Mouse (Mus musculus): ENCODE measurements around the gene Akap7. TPM values are rescaled to one million over a fixed set of nuclear protein-coding genes. Genes with fewer than 3 reads are reported as not detected.
"Not testable (repeated sequence)": the region's sequence is repeated elsewhere in the genome, so short reads cannot be mapped to it uniquely, and the experiment has no call there.

Akap7 gene
- polyA plus RNA-seq, 1 experiment from 2014 or later: 22.2 TPM

- Histone ChIP-seq H3K4me1 (ENCODE audit: control insufficient read depth, insufficient read depth, low read length) (no peaks in the 10 kb centered on the region), H3K9ac (ENCODE audit: low read length) (no peak overlapping the region), H3K4me2 (ENCODE audit: low read depth, severe bottlenecking) (no peak overlapping the region), H3K4me3 (ENCODE audit: low read depth, low read length) (no peak overlapping the region), H3K36me3 (ENCODE audit: control insufficient read depth, insufficient read depth, low read length) (no peaks in the 10 kb centered on the region), H3K27me3 (ENCODE audit: control insufficient read depth, insufficient read depth, low read length) (no peaks in the 10 kb centered on the region), H3K27ac (replicated peaks; ENCODE audit: low read depth, low read length) (no peak overlapping the region), H3K9me3 (ENCODE audit: control insufficient read depth, low read length) (no peaks in the 10 kb centered on the region)
- no peak for DNase-seq (ENCODE audit: low spot score)
- WGBS: 96% methylated on average over 4 of the region's 4 CpGs
- ATAC-seq (ENCODE audit: insufficient number of reproducible peaks, low FRiP score, low TSS enrichment, low read depth): no peak
Observed at GRCm38 (mm10) chr10:25191166-25191565, 116.5 kb downstream of the Akap7 start.

- H3K27ac ChIP-seq (replicated peaks; ENCODE audit: low read depth, low read length); H3K27me3 ChIP-seq (ENCODE audit: control insufficient read depth, insufficient read depth, low read length); H3K4me2 ChIP-seq (ENCODE audit: low read depth, severe bottlenecking); ATAC-seq (ENCODE audit: insufficient number of reproducible peaks, low FRiP score, low TSS enrichment, low read depth); H3K36me3 ChIP-seq (ENCODE audit: control insufficient read depth, insufficient read depth, low read length); H3K4me1 ChIP-seq (ENCODE audit: control insufficient read depth, insufficient read depth, low read length); H3K9ac ChIP-seq (ENCODE audit: low read length); H3K4me3 ChIP-seq (ENCODE audit: low read depth, low read length); DNase-seq (ENCODE audit: low spot score); H3K9me3 ChIP-seq (ENCODE audit: control insufficient read depth, low read length): not testable (repeated sequence)
- WGBS: 43% methylated on average over 9 of the region's 9 CpGs
Observed at GRCm38 (mm10) chr10:25186240-25186639, 121.4 kb downstream of the Akap7 start.

GRCm38 (mm10) chr10:25185691-25186090 is 122.0 kb downstream of the Akap7 start:
- Histone ChIP-seq H3K27me3 (ENCODE audit: control insufficient read depth, insufficient read depth, low read length) (no peaks in the 10 kb centered on the region), H3K27ac (replicated peaks; ENCODE audit: low read depth, low read length) (no peak overlapping the region), H3K4me1 (ENCODE audit: control insufficient read depth, insufficient read depth, low read length) (no peaks in the 10 kb centered on the region), H3K4me2 (ENCODE audit: low read depth, severe bottlenecking) (no peak overlapping the region), H3K36me3 (ENCODE audit: control insufficient read depth, insufficient read depth, low read length) (no peaks in the 10 kb centered on the region), H3K9me3 (ENCODE audit: control insufficient read depth, low read length) (no peaks in the 10 kb centered on the region), H3K9ac (ENCODE audit: low read length) (no peak overlapping the region), H3K4me3 (ENCODE audit: low read depth, low read length) (no peak overlapping the region)
- ATAC-seq (ENCODE audit: insufficient number of reproducible peaks, low FRiP score, low TSS enrichment, low read depth) (no peak), DNase-seq (ENCODE audit: low spot score) (no peak)
- WGBS: 98% methylated on average over 4 of the region's 4 CpGs

- Histone ChIP-seq H3K36me3 (ENCODE audit: control insufficient read depth, insufficient read depth, low read length) (no peaks in the 10 kb centered on the region), H3K9ac (ENCODE audit: low read length) (no peak overlapping the region), H3K4me2 (ENCODE audit: low read depth, severe bottlenecking) (no peak overlapping the region), H3K27me3 (ENCODE audit: control insufficient read depth, insufficient read depth, low read length) (no peaks in the 10 kb centered on the region), H3K27ac (replicated peaks; ENCODE audit: low read depth, low read length) (no peak overlapping the region), H3K4me3 (ENCODE audit: low read depth, low read length) (no peak overlapping the region), H3K4me1 (ENCODE audit: control insufficient read depth, insufficient read depth, low read length) (no peaks in the 10 kb centered on the region), H3K9me3 (ENCODE audit: control insufficient read depth, low read length) (no peaks in the 10 kb centered on the region)
- ATAC-seq (ENCODE audit: insufficient number of reproducible peaks, low FRiP score, low TSS enrichment, low read depth) (no peak), DNase-seq (ENCODE audit: low spot score) (no peak)
- 87% methylated on average over 10 of the region's 10 CpGs for WGBS
Observed at GRCm38 (mm10) chr10:25184819-25185603, 122.7 kb downstream of the Akap7 start.

GRCm38 (mm10) chr10:25183271-25183670 is 124.4 kb downstream of the Akap7 start:
- DNase-seq (ENCODE audit: low spot score): no peak
- Histone ChIP-seq H3K27me3 (ENCODE audit: control insufficient read depth, insufficient read depth, low read length) (no peaks in the 10 kb centered on the region), H3K4me2 (ENCODE audit: low read depth, severe bottlenecking) (no peak overlapping the region), H3K4me3 (ENCODE audit: low read depth, low read length) (no peak overlapping the region), H3K9ac (ENCODE audit: low read length) (no peak overlapping the region), H3K9me3 (ENCODE audit: control insufficient read depth, low read length) (no peaks in the 10 kb centered on the region), H3K27ac (replicated peaks; ENCODE audit: low read depth, low read length) (no peak overlapping the region), H3K36me3 (ENCODE audit: control insufficient read depth, insufficient read depth, low read length) (no peaks in the 10 kb centered on the region), H3K4me1 (ENCODE audit: control insufficient read depth, insufficient read depth, low read length) (no peaks in the 10 kb centered on the region)
- WGBS: 95% methylated on average over 6 of the region's 6 CpGs
- ATAC-seq (ENCODE audit: insufficient number of reproducible peaks, low FRiP score, low TSS enrichment, low read depth): no peak

- DNase-seq (ENCODE audit: low spot score): no peak
- Histone ChIP-seq H3K9me3 (ENCODE audit: control insufficient read depth, low read length) (no peaks in the 10 kb centered on the region), H3K4me1 (ENCODE audit: control insufficient read depth, insufficient read depth, low read length) (no peaks in the 10 kb centered on the region), H3K36me3 (ENCODE audit: control insufficient read depth, insufficient read depth, low read length) (no peaks in the 10 kb centered on the region), H3K9ac (ENCODE audit: low read length) (no peak overlapping the region), H3K4me3 (ENCODE audit: low read depth, low read length) (no peak overlapping the region), H3K27me3 (ENCODE audit: control insufficient read depth, insufficient read depth, low read length) (no peaks in the 10 kb centered on the region), H3K4me2 (ENCODE audit: low read depth, severe bottlenecking) (no peak overlapping the region), H3K27ac (replicated peaks; ENCODE audit: low read depth, low read length) (no peak overlapping the region)
- WGBS: 84% methylated on average over 4 of the region's 4 CpGs
- no peak for ATAC-seq (ENCODE audit: insufficient number of reproducible peaks, low FRiP score, low TSS enrichment, low read depth)
Observed at GRCm38 (mm10) chr10:25179030-25179429, 128.6 kb downstream of the Akap7 start.

- no peak overlapping the region for H3K9ac ChIP-seq (ENCODE audit: low read length)
- ATAC-seq (ENCODE audit: insufficient number of reproducible peaks, low FRiP score, low TSS enrichment, low read depth): no peak
- WGBS: 96% methylated on average over 5 of the region's 5 CpGs
Observed at GRCm38 (mm10) chr10:25177270-25177669, 130.4 kb downstream of the Akap7 start.

GRCm38 (mm10) chr10:25174872-25175271 is 132.8 kb downstream of the Akap7 start:
- no peak overlapping the region for H3K9ac ChIP-seq (ENCODE audit: low read length)
- H3K27me3 ChIP-seq (ENCODE audit: control insufficient read depth, insufficient read depth, low read length): no peaks in the 10 kb centered on the region
- no peak overlapping the region for H3K4me3 ChIP-seq (ENCODE audit: low read depth, low read length)
- H3K4me2 ChIP-seq (ENCODE audit: low read depth, severe bottlenecking): no peak overlapping the region
- H3K4me1 ChIP-seq (ENCODE audit: control insufficient read depth, insufficient read depth, low read length): no peaks in the 10 kb centered on the region
- no peak for DNase-seq (ENCODE audit: low spot score)
- H3K9me3 ChIP-seq (ENCODE audit: control insufficient read depth, low read length): no peaks in the 10 kb centered on the region
- no peak overlapping the region for H3K27ac ChIP-seq (replicated peaks; ENCODE audit: low read depth, low read length)
- ATAC-seq (ENCODE audit: insufficient number of reproducible peaks, low FRiP score, low TSS enrichment, low read depth): no peak
- H3K36me3 ChIP-seq (ENCODE audit: control insufficient read depth, insufficient read depth, low read length): no peaks in the 10 kb centered on the region
- WGBS: 85% methylated on average over 2 of the region's 2 CpGs

More at GRCm38 (mm10) chr10:25177270-25177669, 130.4 kb downstream of the Akap7 start:
- Histone ChIP-seq H3K9me3 (ENCODE audit: control insufficient read depth, low read length) (no peaks in the 10 kb centered on the region), H3K36me3 (ENCODE audit: control insufficient read depth, insufficient read depth, low read length) (no peaks in the 10 kb centered on the region), H3K4me3 (ENCODE audit: low read depth, low read length) (no peak overlapping the region), H3K4me2 (ENCODE audit: low read depth, severe bottlenecking) (no peak overlapping the region), H3K27ac (replicated peaks; ENCODE audit: low read depth, low read length) (no peak overlapping the region), H3K4me1 (ENCODE audit: control insufficient read depth, insufficient read depth, low read length) (no peaks in the 10 kb centered on the region), H3K27me3 (ENCODE audit: control insufficient read depth, insufficient read depth, low read length) (no peaks in the 10 kb centered on the region)
- no peak for DNase-seq (ENCODE audit: low spot score)

Measured in limb, embryonic 11.5 days (tissue).